Mouse (Mus musculus): ENCODE results near the gene Ttf2.

DNA sequence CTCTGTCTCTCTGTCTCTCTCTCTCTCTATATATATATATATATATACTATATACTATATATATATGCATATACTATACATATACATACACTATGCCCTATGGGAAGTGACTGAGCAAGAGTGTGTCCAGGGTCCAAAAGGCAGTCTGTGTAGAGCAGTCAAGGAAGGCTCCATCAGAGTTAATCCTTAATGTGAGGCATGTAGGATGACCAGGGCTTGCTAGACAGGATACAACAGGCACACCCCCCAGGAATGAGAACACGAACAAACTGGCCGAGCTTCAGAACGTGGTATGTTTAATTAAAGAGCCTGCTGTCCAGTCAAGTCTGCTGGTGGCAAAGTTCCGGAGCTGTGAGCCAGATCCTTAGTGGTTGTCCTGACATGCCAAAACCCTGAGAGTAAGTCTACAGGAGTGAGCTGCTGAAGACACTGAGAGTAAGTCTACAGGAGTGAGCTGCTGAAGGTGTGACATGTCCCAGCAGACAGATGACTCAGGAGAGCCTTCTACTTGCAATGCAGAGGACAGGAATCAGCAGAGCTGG is 28.9 kb downstream of the Ttf2 start:
- TF ChIP-seq POLR2A (IDR thresholded peaks at IDR 0.05; ENCODE audit: insufficient read length, low read depth) (no peak), MAX (IDR thresholded peaks at IDR 0.05; ENCODE audit: low read depth) (no peak)
